In the genomic region with DNA sequence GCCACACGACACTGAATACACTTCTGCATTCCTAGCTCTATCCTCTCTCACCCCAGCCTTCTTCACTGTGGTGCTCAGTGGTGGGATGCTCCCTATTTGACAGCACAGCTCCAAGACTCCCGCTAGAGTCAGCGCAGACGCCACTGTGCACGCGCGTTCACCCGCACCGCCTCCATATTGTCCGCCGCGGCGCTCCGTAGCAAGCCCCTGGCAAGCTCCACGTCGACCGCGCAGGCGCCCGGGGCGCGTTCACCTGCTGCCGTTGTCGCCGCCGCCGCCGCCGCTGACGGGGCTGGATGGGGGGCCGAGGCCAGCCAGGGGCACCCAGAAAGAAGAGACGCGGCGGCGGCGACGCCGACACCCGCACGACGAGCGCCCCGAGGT, we compare ENCODE assay signal across 8 mouse cellular contexts. TPM values are rescaled to one million over a fixed set of nuclear protein-coding genes. Genes with fewer than 3 reads are reported as not detected.
A peak's percentile ranks its signal among the peaks of the same experiment; 100 is the strongest.
DNase-seq lines count a peak whose midpoint lies in the region; ATAC-seq and TF ChIP-seq lines count a peak whose summit lies in the region.

TSS of gene Golga4 (plus strand) at position 248 of the 384 bp plus-strand sequence.

- peak within 1 kb of the TSS; percentile 99 for H3K4me3 ChIP-seq in brown adipose tissue, adult 24 weeks (ENCODE audit: insufficient read depth, low read depth, low read length)
- H3K4me3 ChIP-seq in heart, embryonic 12.5 days, result peak within 1 kb of the TSS; percentile 95
- H3K4me3 ChIP-seq in kidney, postnatal 0 days (replicated peaks; ENCODE audit: low read depth, low read length), result peak within 1 kb of the TSS; percentile 88
- H3K4me3 ChIP-seq in liver, adult 2 months (ENCODE audit: insufficient read depth, low read depth, low read length), result peak within 1 kb of the TSS; percentile 93
- peak within 1 kb of the TSS; percentile 87 for H3K4me3 ChIP-seq in myocyte

- TF ChIP-seq POLR2A in liver, adult 2 months (IDR thresholded peaks at IDR 0.05; ENCODE audit: extremely low read depth, insufficient read depth, low read length), result 0 out of 2 replicates have a peak, but pooled peaks have one; percentile 22
- peak; percentile 70 for TF ChIP-seq POLR2A in myocyte (IDR thresholded peaks at IDR 0.05; ENCODE audit: insufficient read length, low read depth)

- peak; percentile 71 for ATAC-seq in erythroid progenitor cell, adult 5-6 weeks (replicated peaks; ENCODE audit: low FRiP score, poor library complexity, severe bottlenecking)
- ATAC-seq in heart, embryonic 12.5 days (ENCODE audit: insufficient number of reproducible peaks, low FRiP score), result peak; percentile 86
- peak; percentile 73 for ATAC-seq in kidney, postnatal 0 days (replicated peaks; ENCODE audit: low FRiP score, low read depth)

- H3K27me3 ChIP-seq in heart, embryonic 12.5 days (replicated peaks), result no peaks in the 10 kb centered on the region
- no peaks in the 10 kb centered on the region for H3K27me3 ChIP-seq in kidney, postnatal 0 days (ENCODE audit: insufficient read depth, low read length)
- no peaks in the 10 kb centered on the region for H3K27me3 ChIP-seq in liver, adult 2 months (ENCODE audit: control insufficient read depth, insufficient read depth, low read length)
- no peaks in the 10 kb centered on the region for H3K27me3 ChIP-seq in myocyte (ENCODE audit: control insufficient read depth, insufficient read depth, insufficient read length)

- H3K4me1 ChIP-seq in brown adipose tissue, adult 24 weeks (ENCODE audit: control insufficient read depth, insufficient read depth, insufficient read length, low read length), result peaks cover 12% of the 10 kb centered on the region
- peaks cover 33% of the 10 kb centered on the region for H3K4me1 ChIP-seq in heart, embryonic 12.5 days (replicated peaks)
- H3K4me1 ChIP-seq in kidney, postnatal 0 days (replicated peaks; ENCODE audit: insufficient read depth, low read length), result peaks cover 17% of the 10 kb centered on the region; the same call in 1 of the 2 replicates
- H3K4me1 ChIP-seq in liver, adult 2 months (ENCODE audit: control insufficient read depth, insufficient read depth, low read length), result peaks cover 9% of the 10 kb centered on the region

- peak; percentile 91 for DNase-seq in CD4-positive, CD25-positive, alpha-beta regulatory T cell, adult 2 months (ENCODE audit: low read depth, low spot score)
- peak; percentile 93 for DNase-seq in kidney, postnatal 0 days (ENCODE audit: low spot score)
- peak; percentile 65 for DNase-seq in liver, adult 2 months (ENCODE audit: extremely low read depth, low read depth, low spot score)
- DNase-seq in spleen, postnatal 4 days (ENCODE audit: low spot score in 2 of 2), result peak; percentile 84 to 93

- under 1% methylated on average over 43 of the region's 43 CpGs for WGBS in heart, embryonic 12.5 days
- WGBS in kidney, postnatal 0 days, result under 1% methylated on average over 40 of the region's 43 CpGs
- under 1% methylated on average over 43 of the region's 43 CpGs for WGBS in liver, adult 2 months

- peak within 1 kb of the TSS; percentile 96 for H3K9ac ChIP-seq in heart, embryonic 12.5 days
- peak within 1 kb of the TSS; percentile 89 for H3K9ac ChIP-seq in kidney, postnatal 0 days (ENCODE audit: low read depth, low read length)
- H3K9ac ChIP-seq in liver, adult 2 months (ENCODE audit: low read depth, low read length), result peak within 1 kb of the TSS; percentile 94

- peak within 1 kb of the TSS; percentile 89 for H3ac ChIP-seq in myocyte (ENCODE audit: control insufficient read depth, insufficient read length)

- no peaks in the 10 kb centered on the region for H3K9me3 ChIP-seq in heart, embryonic 12.5 days (replicated peaks)
- no peaks in the 10 kb centered on the region for H3K9me3 ChIP-seq in kidney, postnatal 0 days (replicated peaks; ENCODE audit: low read length)

- TF ChIP-seq CTCF in kidney, postnatal 0 days (IDR thresholded peaks at IDR 0.05; ENCODE audit: low read depth), result no peak
- no peak for TF ChIP-seq CTCF in liver, adult 2 months (IDR thresholded peaks at IDR 0.05; ENCODE audit: low read depth, low read length)

- peak within 1 kb of the TSS; percentile 72 for H3K4me2 ChIP-seq in heart, embryonic 12.5 days
- peak within 1 kb of the TSS; percentile 86 for H3K4me2 ChIP-seq in kidney, postnatal 0 days (ENCODE audit: low read length)
- peak within 1 kb of the TSS; percentile 71 for H3K4me2 ChIP-seq in myocyte (ENCODE audit: low read depth)

- H3K36me3 ChIP-seq in heart, embryonic 12.5 days, result no peaks in the 10 kb centered on the region
- no peaks in the 10 kb centered on the region for H3K36me3 ChIP-seq in kidney, postnatal 0 days (ENCODE audit: insufficient read depth, low read length)
- H3K36me3 ChIP-seq in liver, adult 2 months (ENCODE audit: control insufficient read depth, insufficient read depth, low read length), result no peaks in the 10 kb centered on the region
- no peaks in the 10 kb centered on the region for H3K36me3 ChIP-seq in myocyte (ENCODE audit: control insufficient read depth, insufficient read depth)

- peak within 1 kb of the TSS; percentile 89 for H3K27ac ChIP-seq in brown adipose tissue, adult 24 weeks (replicated peaks; ENCODE audit: low read depth, low read length)
- H3K27ac ChIP-seq in heart, embryonic 12.5 days (ENCODE audit: poor library complexity, severe bottlenecking), result peak within 1 kb of the TSS; percentile 72
- H3K27ac ChIP-seq in kidney, postnatal 0 days, result peak within 1 kb of the TSS; percentile 91
- H3K27ac ChIP-seq in liver, adult 2 months (replicated peaks; ENCODE audit: insufficient read depth, low read depth, low read length), result peak within 1 kb of the TSS; percentile 77

- peaks cover 37% of the 10 kb centered on the region for H3K79me2 ChIP-seq in liver, adult 2 months (ENCODE audit: control insufficient read depth, insufficient read depth, low read length)
- peaks cover 47% of the 10 kb centered on the region for H3K79me2 ChIP-seq in myocyte (ENCODE audit: control insufficient read depth, insufficient read depth)

TF ChIP-seq in myocyte, 11 proteins besides CTCF, POLR2A, EP300 and RAD21:
- TF ChIP-seq MYOG (IDR thresholded peaks at IDR 0.05; ENCODE audit: control insufficient read depth in 1 of 3, insufficient read depth in 1 of 3, insufficient read length in 2 of 3, low read depth in 2 of 3) (peak in 1 of 3 experiments; percentile 27), SRF (IDR thresholded peaks at IDR 0.05; ENCODE audit: control insufficient read depth, insufficient read length, low read depth) (no peak), USF1 (IDR thresholded peaks at IDR 0.05; ENCODE audit: low read depth) (no peak), E2F4 (IDR thresholded peaks at IDR 0.05; ENCODE audit: insufficient read depth) (no peak), POLR2AphosphoS2 (IDR thresholded peaks at IDR 0.05; ENCODE audit: insufficient read length, low read depth) (peak; percentile 17), MYOD1 (IDR thresholded peaks at IDR 0.05; ENCODE audit: control insufficient read depth in 1 of 3, insufficient read length in 2 of 3, low read depth in 2 of 3) (peak in 1 of 3 experiments; percentile 59)

RNA-seq across cellular contexts. Expression of gene Golga4, which starts in this region (rescaled TPM):
- polyA plus RNA-seq in brown adipose tissue, adult 24 weeks (2012; ENCODE audit: insufficient read depth, insufficient read length, missing spikeins), result 43.9 and 49.9 TPM in 2 replicates
- total RNA-seq in erythroid progenitor cell, adult 5-6 weeks (2015; ENCODE audit: low replicate concordance), result 21.8 and 25.2 TPM in 2 replicates
- 38.1 and 42.6 TPM in 2 replicates for total RNA-seq in erythroid progenitor cell, adult 5-6 weeks (2017; ENCODE audit: low replicate concordance)
- 74.8 and 75.5 TPM in 2 replicates for polyA plus RNA-seq in heart, embryonic 12.5 days (2016; fragmentation: Nextera tagmentation; extraction: Ambion mirVana)
- polyA plus RNA-seq in kidney, postnatal 0 days (2015; fragmentation: Nextera tagmentation; extraction: Ambion mirVana), result 38.9 and 46.5 TPM in 2 replicates
- 41.1 and 47.3 TPM in 2 replicates for total RNA-seq in liver, adult 2 months (2014; rRNA removed)
- polyA plus RNA-seq in liver, adult 2 months (2012; rRNA removed), result 6.7 and 9.0 TPM in 2 replicates
- 18.5 TPM for polyA plus RNA-seq in myocyte (2012; fragmentation: generic; extraction: Trizol)

Comparison
In these comparisons a context has a peak if more than half of its experiments do, and no peak if none do; other contexts are left out.
1. Peak in every context shown above with its lines: DNase-seq, ATAC-seq, H3K4me3 ChIP-seq and H3K27ac ChIP-seq.